Mouse (Mus musculus) layer of hippocampus, adult 2 months (tissue): Measurements from ENCODE around the gene Add2. TPM values are rescaled to one million over a fixed set of nuclear protein-coding genes. Genes with fewer than 3 reads are reported as not detected.

Experiments
- DNase-seq, 2 experiments: peaks; one replicate each; pipeline ENCODE4 v3.0.0; 2022; ENCODE audit warnings: low spot score in 2 of 2
- H3K27ac ChIP-seq: fragments of 200-600 bp; 2 replicates; pipeline ENCODE4 v1.8.1; 2022
- H3K4me3 ChIP-seq: fragments of 200-600 bp; 2 replicates; pipeline ENCODE4 v1.8.1; 2022; ENCODE audit warnings: mild to moderate bottlenecking
- CTCF ChIP-seq: fragments of 200-600 bp; conservative IDR thresholded peaks from 2 replicates; pipeline ENCODE4 v1.8.1; 2022; ENCODE audit warnings: antibody characterized with exemption, mild to moderate bottlenecking, moderate library complexity
- total RNA-seq, 2 experiments: library from RNA; stranded (reverse); gene quantifications; 2 replicates each; pipeline ENCODE4 v1.2.3; 2021

Add2 gene
- total RNA-seq, 2 experiments from 2014 or later, result 277 to 286 TPM

GRCm38 (mm10) chr6:86167851-86168250 is 139.4 kb downstream of the Add2 start:
- Histone ChIP-seq H3K4me3 (no peak overlapping the region), H3K27ac (no peak overlapping the region)
- DNase-seq, result no peak
- no peak for TF ChIP-seq CTCF

- no peak overlapping the region for H3K4me3 ChIP-seq
- TF ChIP-seq CTCF, result no peak
- no peak overlapping the region for H3K27ac ChIP-seq
- no peak for DNase-seq
Measured at GRCm38 (mm10) chr6:86169166-86169565, 140.7 kb downstream of the Add2 start.

Other genes starting within 250 kb of the Add2 start
- 1 to 10 TPM in 1 of 2 experiments, under 1 TPM in 1; 0.88 to 1.7 TPM for gene Nat8f6, start 207.7 kb upstream of the Add2 start, total RNA-seq
- 1 to 10 TPM; 5.6 to 6.8 TPM for gene Nat8f5, start 207.7 kb upstream of the Add2 start, total RNA-seq
- gene Nat8, start 196.6 kb upstream of the Add2 start, total RNA-seq, result 1 to 10 TPM; 4.6 TPM
- 1 to 10 TPM; 2.6 to 3.0 TPM for gene Nat8f2, start 159.5 kb upstream of the Add2 start, total RNA-seq
- gene Nat8f4, start 123.8 kb upstream of the Add2 start, total RNA-seq, result 1 to 10 TPM; 7.7 to 7.9 TPM
- gene Tprkb, start 116.8 kb upstream of the Add2 start, total RNA-seq, result 10 to 100 TPM; 80.4 to 90.2 TPM
- gene Nat8f1, start 113.0 kb upstream of the Add2 start, total RNA-seq, result 10 to 100 TPM; 30.2 to 31.2 TPM
- 10 to 100 TPM; 77.9 to 85.5 TPM for gene Dusp11, start 67.0 kb upstream of the Add2 start, total RNA-seq
- not detected for gene Figla, start 12.5 kb upstream of the Add2 start, total RNA-seq
- 10 to 100 TPM; 28.3 to 32.0 TPM for gene Tgfa, start 166.5 kb downstream of the Add2 start, total RNA-seq